Mouse (Mus musculus) heart, adult 2 months (tissue): ENCODE results near the gene Gstcd.

Experiments used
- CTCF ChIP-seq: fragments of 200-600 bp; IDR thresholded peaks from 2 replicates; pipeline ENCODE4 v1.8.1; 2022; ENCODE audit warnings: antibody characterized with exemption, mild to moderate bottlenecking, moderate library complexity
- EP300 ChIP-seq: fragments of 200-500 bp; IDR thresholded peaks from 2 replicates; pipeline ENCODE4 v1.6.1; 2011; ENCODE audit warnings: low read depth, low read length, control low read depth; ENCODE audit not compliant: insufficient read depth
- POLR2A ChIP-seq: fragments of 200-500 bp; IDR thresholded peaks from 2 replicates; pipeline ENCODE4 v1.6.1; 2011; ENCODE audit warnings: mild to moderate bottlenecking, low read depth, low read length, control low read depth; ENCODE audit not compliant: insufficient read depth

DNA sequence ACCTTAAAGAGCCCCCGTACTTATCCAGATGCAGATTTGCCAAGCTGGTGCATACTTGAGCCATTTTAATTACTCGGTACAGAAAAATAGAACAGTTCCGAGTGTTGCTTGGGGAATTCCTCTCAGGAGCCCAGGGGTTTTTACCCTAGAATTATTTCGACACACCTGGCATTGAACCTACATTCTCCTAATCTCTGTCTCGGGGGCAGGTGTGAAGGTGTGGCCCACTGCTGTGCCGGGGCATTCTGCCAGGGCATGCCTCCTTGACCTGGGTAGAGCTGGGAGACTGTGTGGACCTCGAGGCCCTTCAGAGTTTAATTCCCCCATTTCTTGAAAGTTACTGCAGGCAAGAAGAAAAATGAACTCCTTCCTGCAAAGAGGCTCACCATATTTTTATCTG, 146.2 kb downstream of the Gstcd start:
- TF ChIP-seq POLR2A (no peak), CTCF (no peak), EP300 (no peak)
